Mouse (Mus musculus) liver, embryonic 12.5 days (tissue): ENCODE measurements at regions not wholly inside any gene's neighbourhood (a gene's known extent, or its start where the extent isn't known, plus 50 kb on each side); places are given as distances from the start of the nearest gene placed in this dataset.

ENCODE experiments used
- ATAC-seq: fragments of 200-750 bp; cut with Nextera tagmentation; 2 replicates; pipeline ENCODE4 v1.8.0; 2017; ENCODE audit warnings: moderate number of reproducible peaks, mild to moderate bottlenecking, moderate library complexity
- H3K27ac ChIP-seq: fragments of 300-500 bp; sonication (generic); 2 replicates; pipeline ENCODE4 v1.5.1; 2016; ENCODE audit warnings: mild to moderate bottlenecking
- H3K27me3 ChIP-seq: fragments of 300-500 bp; sonication (generic); replicated peaks from 2 replicates; pipeline ENCODE4 v1.6.1; 2016; ENCODE audit warnings: mild to moderate bottlenecking, moderate library complexity
- H3K36me3 ChIP-seq: fragments of 300-500 bp; sonication (generic); 2 replicates; pipeline ENCODE4 v1.6.1; 2016; ENCODE audit warnings: mild to moderate bottlenecking, moderate library complexity
- H3K4me1 ChIP-seq: fragments of 300-500 bp; sonication (generic); 2 replicates; pipeline ENCODE4 v1.6.1; 2016
- H3K4me2 ChIP-seq: fragments of 300-500 bp; sonication (generic); 2 replicates; pipeline ENCODE4 v1.6.1; 2016; ENCODE audit warnings: mild to moderate bottlenecking, moderate library complexity
- H3K4me3 ChIP-seq: fragments of 300-500 bp; sonication (generic); 2 replicates; pipeline ENCODE4 v1.5.1; 2016; ENCODE audit warnings: mild to moderate bottlenecking, moderate library complexity
- H3K9ac ChIP-seq: fragments of 300-500 bp; sonication (generic); 2 replicates; pipeline ENCODE4 v1.6.1; 2016; ENCODE audit warnings: mild to moderate bottlenecking, moderate library complexity
- H3K9me3 ChIP-seq: fragments of 300-500 bp; sonication (generic); replicated peaks from 2 replicates; pipeline ENCODE4 v1.6.1; 2016; ENCODE audit warnings: mild to moderate bottlenecking, moderate library complexity
- WGBS: fragments of 180-500 bp; shearing (Covaris S2); methylation state at CpG from one replicate; pipeline ENCODE4 v1.1.7; 2016; ENCODE audit not compliant: insufficient replicate concordance; 5-methylcytosine and 5-hydroxymethylcytosine counted together

GRCm38 (mm10) chr17:4472412-4472811 lies 521.7 kb upstream of the Arid1b start:
- H3K4me1 ChIP-seq = peaks cover 10% of the 10 kb centered on the region
- whole genome bisulfite sequencing = 57% methylated on average over 5 of the region's 5 CpGs
- no peak overlapping the region for H3K4me2 ChIP-seq
- H3K27ac ChIP-seq = no peak overlapping the region
- H3K9ac ChIP-seq = no peak overlapping the region
- no peaks in the 10 kb centered on the region for H3K9me3 ChIP-seq
- no peaks in the 10 kb centered on the region for H3K27me3 ChIP-seq
- ATAC-seq = no peak
- no peaks in the 10 kb centered on the region for H3K36me3 ChIP-seq
- H3K4me3 ChIP-seq = no peak overlapping the region

GRCm38 (mm10) chr17:4474350-4474749 lies 519.8 kb upstream of the Arid1b start:
- Histone ChIP-seq H3K4me2 (no peak overlapping the region), H3K36me3 (no peaks in the 10 kb centered on the region), H3K9me3 (no peaks in the 10 kb centered on the region), H3K9ac (no peak overlapping the region), H3K4me3 (no peak overlapping the region), H3K27me3 (no peaks in the 10 kb centered on the region), H3K4me1 (peaks cover 10% of the 10 kb centered on the region), H3K27ac (no peak overlapping the region)
- no peak for ATAC-seq
- 35% methylated on average over 5 of the region's 5 CpGs for WGBS

- no peaks in the 10 kb centered on the region for H3K9me3 ChIP-seq
- H3K4me3 ChIP-seq = no peak overlapping the region
- no peaks in the 10 kb centered on the region for H3K27me3 ChIP-seq
- no peaks in the 10 kb centered on the region for H3K36me3 ChIP-seq
- peaks cover 10% of the 10 kb centered on the region for H3K4me1 ChIP-seq
- H3K4me2 ChIP-seq = no peak overlapping the region
- 70% methylated on average over 3 of the region's 3 CpGs for WGBS
- no peak overlapping the region for H3K27ac ChIP-seq
- H3K9ac ChIP-seq = no peak overlapping the region
- no peak for ATAC-seq
Observed at GRCm38 (mm10) chr17:4475665-4476064, 518.5 kb upstream of the Arid1b start.

- 77% methylated on average over 2 of the region's 2 CpGs for WGBS
- no peak for ATAC-seq
Observed at GRCm38 (mm10) chr17:4494392-4494791, 499.7 kb upstream of the Arid1b start.

GRCm38 (mm10) chr17:4500504-4500903 lies 493.6 kb upstream of the Arid1b start:
- H3K9ac ChIP-seq = no peak overlapping the region
- H3K36me3 ChIP-seq = no peaks in the 10 kb centered on the region
- WGBS = 56% methylated on average over 5 of the region's 5 CpGs
- no peak for ATAC-seq
- no peaks in the 10 kb centered on the region for H3K27me3 ChIP-seq
- H3K4me1 ChIP-seq = 0 out of 2 replicates have a peak, but pooled peaks cover 5% of the 10 kb centered on the region
- no peak overlapping the region for H3K27ac ChIP-seq
- no peaks in the 10 kb centered on the region for H3K9me3 ChIP-seq
- H3K4me3 ChIP-seq = no peak overlapping the region
- no peak overlapping the region for H3K4me2 ChIP-seq

More at GRCm38 (mm10) chr17:4494392-4494791, 499.7 kb upstream of the Arid1b start:
- Histone ChIP-seq H3K4me1 (0 out of 2 replicates have a peak, but pooled peaks cover 5% of the 10 kb centered on the region), H3K9me3 (no peaks in the 10 kb centered on the region), H3K4me2 (no peak overlapping the region), H3K4me3 (no peak overlapping the region), H3K27ac (no peak overlapping the region), H3K36me3 (no peaks in the 10 kb centered on the region), H3K27me3 (no peaks in the 10 kb centered on the region), H3K9ac (no peak overlapping the region)

DNA sequence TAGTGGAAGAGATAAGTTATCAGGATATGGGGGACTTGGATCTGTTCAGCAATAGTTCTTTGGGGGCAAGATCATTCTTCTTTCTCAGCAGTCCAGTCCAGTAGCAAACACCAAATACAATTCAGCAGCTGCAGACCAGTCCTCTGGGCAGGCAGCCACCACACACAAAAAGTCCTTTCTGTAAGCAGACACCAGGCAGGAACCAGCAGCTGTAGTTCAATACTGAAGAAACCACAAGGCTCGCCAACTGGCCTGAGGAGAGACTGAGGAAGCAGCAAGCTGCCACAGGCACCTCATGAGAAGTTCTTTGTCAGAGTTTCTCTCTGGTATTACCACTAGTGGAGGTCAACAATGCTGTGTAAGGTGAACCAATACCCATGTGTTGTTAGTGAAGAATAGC lies 493.1 kb upstream of the Arid1b start:
- Histone ChIP-seq H3K27ac (no peak overlapping the region), H3K36me3 (no peaks in the 10 kb centered on the region), H3K9ac (no peak overlapping the region), H3K4me2 (no peak overlapping the region), H3K4me1 (0 out of 2 replicates have a peak, but pooled peaks cover 5% of the 10 kb centered on the region), H3K27me3 (no peaks in the 10 kb centered on the region), H3K9me3 (no peaks in the 10 kb centered on the region), H3K4me3 (no peak overlapping the region)
- 71% methylated on average over 1 of the region's 1 CpGs for WGBS
- no peak for ATAC-seq

- H3K4me1 ChIP-seq = no peaks in the 10 kb centered on the region
- WGBS = 59% methylated on average over 6 of the region's 6 CpGs
- H3K4me3 ChIP-seq = no peak overlapping the region
- no peak overlapping the region for H3K9ac ChIP-seq
- H3K9me3 ChIP-seq = no peaks in the 10 kb centered on the region
- no peaks in the 10 kb centered on the region for H3K36me3 ChIP-seq
- H3K4me2 ChIP-seq = no peak overlapping the region
- no peak overlapping the region for H3K27ac ChIP-seq
- no peak for ATAC-seq
- no peaks in the 10 kb centered on the region for H3K27me3 ChIP-seq
Observed at GRCm38 (mm10) chr17:4504951-4505350, 489.2 kb upstream of the Arid1b start.

DNA sequence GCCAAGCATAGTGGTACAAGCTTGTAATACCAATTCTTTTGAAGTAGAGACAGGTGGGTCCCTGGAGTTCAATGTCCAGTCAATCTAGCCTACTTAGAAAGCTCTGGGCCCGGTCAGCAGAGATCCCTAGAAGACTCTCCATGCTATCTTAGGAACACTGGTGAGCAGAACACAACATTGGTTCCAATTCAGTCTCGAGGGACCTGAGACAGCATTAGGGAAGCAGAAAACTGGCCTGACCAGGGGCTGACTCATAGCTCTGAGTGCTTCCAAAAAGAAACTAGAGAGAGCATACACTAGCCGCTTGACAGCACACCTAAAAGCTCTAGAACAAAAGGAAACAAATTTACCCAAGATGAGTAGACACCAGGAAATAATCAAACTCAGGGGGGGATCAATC lies 484.6 kb upstream of the Arid1b start:
- Histone ChIP-seq H3K27me3 (no peaks in the 10 kb centered on the region), H3K9me3 (no peaks in the 10 kb centered on the region), H3K9ac (no peak overlapping the region), H3K27ac (no peak overlapping the region), H3K36me3 (no peaks in the 10 kb centered on the region), H3K4me1 (no peaks in the 10 kb centered on the region), H3K4me2 (no peak overlapping the region), H3K4me3 (no peak overlapping the region)
- ATAC-seq = no peak
- WGBS = 56% methylated on average over 3 of the region's 3 CpGs

DNA sequence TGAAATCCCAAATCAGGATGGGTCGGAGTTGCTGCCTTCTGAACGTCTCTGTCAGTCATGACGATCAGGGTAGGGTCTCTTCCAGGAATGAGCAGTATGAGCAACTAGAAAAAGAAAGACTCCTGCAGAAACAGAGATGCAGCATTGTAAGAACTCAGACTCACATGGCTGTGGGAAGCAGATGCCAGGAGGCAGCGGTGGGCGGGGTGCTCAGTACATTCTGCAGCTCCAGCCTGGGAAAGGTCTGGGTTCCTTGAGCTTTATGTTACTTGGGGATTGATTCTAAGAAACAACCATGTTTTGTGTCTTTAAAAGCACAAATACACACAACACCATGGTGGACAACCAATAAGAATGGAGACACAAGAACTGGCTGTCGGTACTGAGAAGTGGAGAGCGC lies 478.0 kb upstream of the Arid1b start:
- Histone ChIP-seq H3K27ac (no peak overlapping the region), H3K4me2 (no peak overlapping the region), H3K9me3 (no peaks in the 10 kb centered on the region), H3K4me3 (no peak overlapping the region), H3K4me1 (no peaks in the 10 kb centered on the region), H3K36me3 (no peaks in the 10 kb centered on the region), H3K9ac (no peak overlapping the region), H3K27me3 (no peaks in the 10 kb centered on the region)
- ATAC-seq = no peak
- 72% methylated on average over 7 of the region's 7 CpGs for WGBS

GRCm38 (mm10) chr17:4516846-4517245 lies 477.3 kb upstream of the Arid1b start:
- 73% methylated on average over 3 of the region's 3 CpGs for WGBS
- H3K4me3 ChIP-seq = no peak overlapping the region
- ATAC-seq = no peak
- no peaks in the 10 kb centered on the region for H3K9me3 ChIP-seq
- no peaks in the 10 kb centered on the region for H3K4me1 ChIP-seq
- H3K9ac ChIP-seq = no peak overlapping the region
- H3K4me2 ChIP-seq = no peak overlapping the region
- H3K27ac ChIP-seq = no peak overlapping the region
- H3K36me3 ChIP-seq = no peaks in the 10 kb centered on the region
- H3K27me3 ChIP-seq = no peaks in the 10 kb centered on the region

DNA sequence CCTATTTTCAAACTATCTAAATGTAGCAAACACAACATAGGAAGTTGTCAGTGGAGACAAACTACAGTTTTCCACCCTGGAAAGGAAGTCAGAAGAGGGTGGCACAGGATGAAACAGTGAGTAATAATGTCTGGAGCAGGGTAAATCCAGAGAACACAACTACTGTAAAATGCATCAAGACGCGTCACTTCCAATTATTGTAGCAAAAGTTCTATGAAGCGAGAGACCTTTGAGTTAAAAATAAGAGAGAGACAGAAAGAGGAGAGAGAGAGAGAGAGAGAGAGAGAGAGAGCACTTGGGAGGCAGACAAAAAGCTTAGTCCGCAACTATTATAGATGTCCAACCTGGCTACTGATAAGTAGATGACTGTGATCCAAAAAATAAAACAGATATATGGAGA lies 473.1 kb upstream of the Arid1b start:
- H3K4me2 ChIP-seq = no peak overlapping the region
- no peak overlapping the region for H3K4me3 ChIP-seq
- no peaks in the 10 kb centered on the region for H3K4me1 ChIP-seq
- no peaks in the 10 kb centered on the region for H3K9me3 ChIP-seq
- H3K27me3 ChIP-seq = no peaks in the 10 kb centered on the region
- H3K9ac ChIP-seq = no peak overlapping the region
- no peak for ATAC-seq
- 75% methylated on average over 4 of the region's 4 CpGs for WGBS
- no peak overlapping the region for H3K27ac ChIP-seq
- H3K36me3 ChIP-seq = no peaks in the 10 kb centered on the region

DNA sequence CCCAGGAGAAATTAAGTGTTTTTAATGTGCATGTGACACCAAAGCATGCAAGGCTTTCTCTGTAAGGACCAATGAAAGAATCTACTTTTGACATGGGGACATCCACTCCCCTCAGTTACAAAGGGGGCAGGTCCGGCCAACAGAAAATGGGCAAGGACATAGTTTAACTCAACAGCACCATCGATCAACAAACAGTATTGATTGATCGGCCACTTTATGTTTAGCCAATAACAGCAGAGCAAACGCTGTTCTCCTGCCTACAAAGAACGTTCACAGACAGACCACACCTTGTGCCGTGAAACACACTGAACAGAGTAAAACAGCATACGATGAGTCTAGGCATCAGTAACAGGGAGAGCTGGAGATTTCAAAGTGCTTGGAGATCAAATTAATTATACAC lies 467.7 kb upstream of the Arid1b start:
- H3K4me1 ChIP-seq = no peaks in the 10 kb centered on the region
- no peak overlapping the region for H3K4me3 ChIP-seq
- H3K27ac ChIP-seq = no peak overlapping the region
- no peak overlapping the region for H3K9ac ChIP-seq
- no peak overlapping the region for H3K4me2 ChIP-seq
- ATAC-seq = peak; percentile 62
- no peaks in the 10 kb centered on the region for H3K9me3 ChIP-seq
- WGBS = 73% methylated on average over 7 of the region's 7 CpGs
- H3K36me3 ChIP-seq = no peaks in the 10 kb centered on the region
- no peaks in the 10 kb centered on the region for H3K27me3 ChIP-seq

DNA sequence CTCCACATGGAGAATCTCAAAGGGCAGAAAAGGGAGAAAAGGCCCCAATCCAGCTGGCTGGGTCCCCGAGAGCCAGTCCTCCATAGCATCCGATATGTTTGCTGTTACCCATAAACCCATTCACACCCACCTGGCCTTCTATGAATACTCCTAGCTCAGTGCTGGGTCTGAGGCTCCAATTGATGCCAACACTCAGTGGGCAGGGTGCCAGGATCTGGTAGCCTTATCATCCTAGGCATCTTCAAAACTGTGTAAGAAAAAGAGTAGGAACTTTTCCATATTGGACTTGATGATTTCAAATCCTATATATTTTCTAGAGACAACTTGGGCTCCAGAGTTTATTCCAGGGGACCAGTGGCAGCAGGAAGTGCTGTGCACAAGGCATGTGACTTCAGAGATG lies 462.0 kb upstream of the Arid1b start:
- H3K36me3 ChIP-seq = no peaks in the 10 kb centered on the region
- no peaks in the 10 kb centered on the region for H3K9me3 ChIP-seq
- H3K4me1 ChIP-seq = no peaks in the 10 kb centered on the region
- H3K27ac ChIP-seq = no peak overlapping the region
- H3K9ac ChIP-seq = no peak overlapping the region
- H3K4me2 ChIP-seq = no peak overlapping the region
- no peak overlapping the region for H3K4me3 ChIP-seq
- no peak for ATAC-seq
- no peaks in the 10 kb centered on the region for H3K27me3 ChIP-seq
- 59% methylated on average over 2 of the region's 2 CpGs for WGBS
